Mouse (Mus musculus): Measurements from ENCODE around the gene Ackr1. TPM values are rescaled to one million over a fixed set of nuclear protein-coding genes. Genes with fewer than 3 reads are reported as not detected.

The Ackr1 gene
- polyA plus RNA-seq, 1 experiment = 253 TPM

DNA sequence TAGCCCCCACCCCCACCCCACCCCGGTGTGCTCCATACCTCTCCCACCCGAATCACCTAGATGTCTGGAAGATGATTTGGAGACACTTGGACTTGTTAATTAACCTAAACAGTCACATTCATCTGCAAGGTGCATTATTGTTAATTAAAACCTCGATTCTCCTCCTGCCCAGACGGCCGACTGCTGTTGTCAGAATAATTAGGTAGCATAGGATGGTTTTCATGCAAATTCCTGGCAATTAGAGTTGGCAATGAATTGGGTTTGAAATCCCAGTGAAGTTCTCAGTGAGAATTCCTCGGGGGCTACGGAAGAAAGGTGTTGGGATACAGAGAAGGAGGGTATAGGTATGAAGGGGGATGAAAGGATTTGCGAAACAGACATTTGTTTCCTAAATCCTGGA lies 5.1 kb downstream of the Ackr1 start:
- H3K4me1 ChIP-seq (ENCODE audit: control insufficient read depth, insufficient read depth, low read length) = peaks cover 5% of the 10 kb centered on the region; the same call in 1 of the 2 replicates
- no peak overlapping the region for H3K27ac ChIP-seq (ENCODE audit: insufficient read depth, low read length)
- no peaks in the 10 kb centered on the region for H3K27me3 ChIP-seq (ENCODE audit: control insufficient read depth, insufficient read depth, low read length)
- TF ChIP-seq CTCF (IDR thresholded peaks at IDR 0.05; ENCODE audit: borderline replicate concordance, insufficient read depth, low read depth, low read length) (no peak), POLR2A (IDR thresholded peaks at IDR 0.05; ENCODE audit: borderline replicate concordance, insufficient read depth, low read length) (no peak)
- no peak overlapping the region for H3K4me3 ChIP-seq (replicated peaks; ENCODE audit: insufficient read depth, low read depth, low read length)
- WGBS = 44% methylated on average over 8 of the region's 8 CpGs
- DNase-seq = no peak

GRCm38 (mm10) chr1:173326552-173326951 lies 7.0 kb downstream of the Ackr1 start:
- TF ChIP-seq CTCF (IDR thresholded peaks at IDR 0.05; ENCODE audit: borderline replicate concordance, insufficient read depth, low read depth, low read length) (no peak), POLR2A (IDR thresholded peaks at IDR 0.05; ENCODE audit: borderline replicate concordance, insufficient read depth, low read length) (no peak)
- WGBS = 80% methylated on average over 1 of the region's 1 CpGs
- DNase-seq = no peak
- Histone ChIP-seq H3K27me3 (ENCODE audit: control insufficient read depth, insufficient read depth, low read length) (no peaks in the 10 kb centered on the region), H3K4me1 (ENCODE audit: control insufficient read depth, insufficient read depth, low read length) (no peaks in the 10 kb centered on the region), H3K27ac (ENCODE audit: insufficient read depth, low read length) (no peak overlapping the region), H3K4me3 (replicated peaks; ENCODE audit: insufficient read depth, low read depth, low read length) (no peak overlapping the region)

DNA sequence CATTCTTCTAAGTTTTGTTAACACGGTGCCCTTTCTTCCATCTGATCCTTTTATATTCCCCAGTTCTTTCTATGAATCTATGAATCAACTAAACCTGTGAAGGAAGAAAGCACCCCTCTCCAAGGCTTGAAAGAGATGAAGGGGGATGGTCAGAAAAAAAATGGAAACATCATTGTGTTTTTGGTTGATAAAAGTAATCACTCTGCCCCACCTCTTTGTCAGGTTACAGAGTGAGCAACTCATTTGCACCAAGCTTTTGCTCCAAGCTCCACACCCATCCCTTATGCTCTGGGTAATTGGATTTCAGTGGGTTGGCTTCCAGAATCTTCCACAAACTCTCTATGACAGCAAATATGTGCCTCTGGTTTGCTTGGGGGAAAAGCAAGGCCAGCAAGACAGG lies 8.2 kb downstream of the Ackr1 start:
- Histone ChIP-seq H3K4me3 (replicated peaks; ENCODE audit: insufficient read depth, low read depth, low read length) (no peak overlapping the region), H3K27ac (ENCODE audit: insufficient read depth, low read length) (no peak overlapping the region), H3K27me3 (ENCODE audit: control insufficient read depth, insufficient read depth, low read length) (no peaks in the 10 kb centered on the region), H3K4me1 (ENCODE audit: control insufficient read depth, insufficient read depth, low read length) (no peaks in the 10 kb centered on the region)
- WGBS = 98% methylated on average over 1 of the region's 1 CpGs
- no peak for DNase-seq
- TF ChIP-seq POLR2A (IDR thresholded peaks at IDR 0.05; ENCODE audit: borderline replicate concordance, insufficient read depth, low read length) (no peak), CTCF (IDR thresholded peaks at IDR 0.05; ENCODE audit: borderline replicate concordance, insufficient read depth, low read depth, low read length) (no peak)

GRCm38 (mm10) chr1:173324961-173325360 lies 8.6 kb downstream of the Ackr1 start:
- Histone ChIP-seq H3K4me3 (replicated peaks; ENCODE audit: insufficient read depth, low read depth, low read length) (no peak overlapping the region), H3K27ac (ENCODE audit: insufficient read depth, low read length) (no peak overlapping the region), H3K27me3 (ENCODE audit: control insufficient read depth, insufficient read depth, low read length) (no peaks in the 10 kb centered on the region), H3K4me1 (ENCODE audit: control insufficient read depth, insufficient read depth, low read length) (no peaks in the 10 kb centered on the region)
- 40% methylated on average over 4 of the region's 4 CpGs for WGBS
- TF ChIP-seq CTCF (IDR thresholded peaks at IDR 0.05; ENCODE audit: borderline replicate concordance, insufficient read depth, low read depth, low read length) (no peak), POLR2A (IDR thresholded peaks at IDR 0.05; ENCODE audit: borderline replicate concordance, insufficient read depth, low read length) (no peak)
- no peak for DNase-seq

DNA sequence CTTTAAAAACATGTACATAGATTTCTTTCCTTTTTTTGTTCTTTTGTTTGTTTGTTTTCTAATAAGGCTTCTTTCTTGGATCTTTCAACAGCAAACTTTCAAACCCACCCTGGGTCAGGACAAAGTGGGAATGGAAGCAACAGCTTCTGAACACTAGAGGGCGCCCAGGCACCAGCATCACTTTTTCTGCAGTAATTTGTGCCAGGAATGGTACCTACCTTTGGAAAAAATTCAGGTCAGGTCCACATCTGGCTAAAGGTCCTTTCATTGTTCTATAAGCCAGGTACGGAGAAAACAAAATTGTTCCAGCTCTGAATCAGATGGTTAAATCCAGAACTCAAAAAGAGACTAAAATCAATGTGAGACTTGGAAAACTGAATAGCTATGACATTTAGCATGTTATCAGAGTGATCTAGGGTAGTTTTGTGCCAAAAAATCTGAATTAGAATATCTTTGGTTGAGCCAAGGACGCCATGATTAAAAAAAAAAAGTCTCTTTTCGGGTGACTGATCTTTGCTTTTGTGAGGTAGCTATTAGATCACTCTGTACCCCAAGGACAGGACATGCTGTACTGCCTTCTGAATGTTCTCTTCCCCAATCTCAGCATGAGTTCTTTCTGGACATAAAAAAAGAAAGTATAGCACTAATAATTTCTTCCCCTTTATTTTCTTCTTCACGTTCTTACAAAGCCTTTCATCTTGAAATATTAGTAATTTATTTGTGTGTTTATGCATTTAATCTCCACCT lies 9.5 kb downstream of the Ackr1 start:
- peak; percentile 48 to 63 for DNase-seq
- Histone ChIP-seq H3K4me1 (ENCODE audit: control insufficient read depth, insufficient read depth, low read length) (no peaks in the 10 kb centered on the region), H3K27ac (ENCODE audit: insufficient read depth, low read length) (no peak overlapping the region), H3K4me3 (replicated peaks; ENCODE audit: insufficient read depth, low read depth, low read length) (no peak overlapping the region), H3K27me3 (ENCODE audit: control insufficient read depth, insufficient read depth, low read length) (no peaks in the 10 kb centered on the region)
- WGBS = 32% methylated on average over 5 of the region's 5 CpGs
- TF ChIP-seq CTCF (IDR thresholded peaks at IDR 0.05; ENCODE audit: borderline replicate concordance, insufficient read depth, low read depth, low read length) (peak; percentile 86), POLR2A (IDR thresholded peaks at IDR 0.05; ENCODE audit: borderline replicate concordance, insufficient read depth, low read length) (no peak)

- no peak overlapping the region for H3K27ac ChIP-seq (ENCODE audit: insufficient read depth, low read length)
- 73% methylated on average over 6 of the region's 6 CpGs for WGBS
Measured at GRCm38 (mm10) chr1:173322249-173322627, 11.3 kb downstream of the Ackr1 start.

GRCm38 (mm10) chr1:173321593-173322248 lies 11.8 kb downstream of the Ackr1 start:
- Histone ChIP-seq H3K4me3 (replicated peaks; ENCODE audit: insufficient read depth, low read depth, low read length) (no peak overlapping the region), H3K27ac (ENCODE audit: insufficient read depth, low read length) (no peak overlapping the region), H3K27me3 (ENCODE audit: control insufficient read depth, insufficient read depth, low read length) (no peaks in the 10 kb centered on the region), H3K4me1 (ENCODE audit: control insufficient read depth, insufficient read depth, low read length) (no peaks in the 10 kb centered on the region)
- no peak for DNase-seq
- TF ChIP-seq POLR2A (IDR thresholded peaks at IDR 0.05; ENCODE audit: borderline replicate concordance, insufficient read depth, low read length) = no peak
- TF ChIP-seq CTCF (IDR thresholded peaks at IDR 0.05; ENCODE audit: borderline replicate concordance, insufficient read depth, low read depth, low read length) = no peak
- 33% methylated on average over 8 of the region's 8 CpGs for WGBS

More at GRCm38 (mm10) chr1:173322249-173322627, 11.3 kb downstream of the Ackr1 start:
- no peak for DNase-seq
- Histone ChIP-seq H3K4me1 (ENCODE audit: control insufficient read depth, insufficient read depth, low read length) (no peaks in the 10 kb centered on the region), H3K27me3 (ENCODE audit: control insufficient read depth, insufficient read depth, low read length) (no peaks in the 10 kb centered on the region), H3K4me3 (replicated peaks; ENCODE audit: insufficient read depth, low read depth, low read length) (no peak overlapping the region)
- TF ChIP-seq CTCF (IDR thresholded peaks at IDR 0.05; ENCODE audit: borderline replicate concordance, insufficient read depth, low read depth, low read length) = no peak
- TF ChIP-seq POLR2A (IDR thresholded peaks at IDR 0.05; ENCODE audit: borderline replicate concordance, insufficient read depth, low read length) = no peak
